21 mouse cellular contexts compared by ENCODE assay signal in the genomic region with DNA sequence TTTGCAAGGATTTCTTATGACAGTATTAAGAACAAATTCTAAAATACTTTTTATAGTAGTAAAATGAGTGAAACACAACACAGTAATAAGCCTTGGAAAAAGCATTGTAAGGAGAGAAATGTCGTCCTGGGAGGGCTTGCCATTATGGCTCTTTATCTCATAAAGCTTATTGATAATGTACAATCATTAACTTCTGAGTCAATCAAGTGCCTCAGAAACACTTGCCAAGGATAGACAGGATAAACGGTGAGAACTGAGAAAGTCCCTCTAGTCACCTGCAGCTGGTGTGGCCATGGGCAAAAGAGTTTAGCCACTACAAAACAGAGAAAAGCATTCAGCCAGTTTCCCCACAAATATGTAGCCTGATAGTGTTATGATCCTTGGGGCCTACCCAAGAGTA.
A peak's percentile ranks its signal among the peaks of the same experiment; 100 is the strongest.
DNase-seq lines count a peak whose midpoint lies in the region; ATAC-seq and TF ChIP-seq lines count a peak whose summit lies in the region.
"Had no signal": no experiment of that assay in that cellular context is flagged by ENCODE, and none has a peak within 500 bp of the region (broad histone marks: within the 10 kb centered on the region; RNA-seq: fewer than 3 reads in every experiment).

No protein-coding gene starts in this region.

- H3K36me3 ChIP-seq in intestine, embryonic 14.5 days (ENCODE audit: control insufficient read depth, insufficient read depth, low read length), result no peaks in the 10 kb centered on the region
- H3K36me3 ChIP-seq in intestine, postnatal 0 days (ENCODE audit: control insufficient read depth, insufficient read depth), result no peaks in the 10 kb centered on the region
- H3K36me3 ChIP-seq in intestine, embryonic 15.5 days, result no peaks in the 10 kb centered on the region
- no peaks in the 10 kb centered on the region for H3K36me3 ChIP-seq in intestine, embryonic 16.5 days (ENCODE audit: control insufficient read depth, insufficient read depth, low read length)
- H3K36me3 ChIP-seq: G1E had no signal

- H3K4me3 ChIP-seq in intestine, embryonic 14.5 days (ENCODE audit: low read depth, low read length), result no peak overlapping the region
- no peak overlapping the region for H3K4me3 ChIP-seq in intestine, postnatal 0 days (ENCODE audit: low read depth, low read length)
- H3K4me3 ChIP-seq in intestine, embryonic 15.5 days (replicated peaks), result no peak overlapping the region
- no peak overlapping the region for H3K4me3 ChIP-seq in intestine, embryonic 16.5 days (ENCODE audit: low read length)

- no peak overlapping the region for H3K4me2 ChIP-seq in intestine, embryonic 14.5 days (ENCODE audit: low read length)
- no peak overlapping the region for H3K4me2 ChIP-seq in intestine, postnatal 0 days (replicated peaks; ENCODE audit: low read depth)
- no peak overlapping the region for H3K4me2 ChIP-seq in intestine, embryonic 15.5 days (replicated peaks)
- H3K4me2 ChIP-seq in intestine, embryonic 16.5 days (ENCODE audit: low read depth, low read length), result no peak overlapping the region

- DNase-seq in intestine, embryonic 14.5 days (ENCODE audit: low spot score), result no peak
- DNase-seq in left cerebral cortex, postnatal 25 days (ENCODE audit: low spot score in 2 of 2), result no peak
- no peak for DNase-seq in kidney, adult 18-20 months
- DNase-seq: adrenal gland, adult 2 months; adrenal gland, adult 8-10 months; adrenal gland, postnatal 10 days; adrenal gland, postnatal 14 days; adrenal gland, postnatal 25 days; adrenal gland, postnatal 36 days; B cell, adult 2 months; cerebellum, adult 11 months; cerebellum, adult 11-12 months; cerebellum, adult 18-20 months had no signal

- intact Hi-C loops in left cerebral cortex, postnatal 25 days (cut with DNase I), result no loop called here

- 74% methylated on average over 2 of the region's 2 CpGs for WGBS in intestine, embryonic 14.5 days
- 33% methylated on average over 2 of the region's 2 CpGs for WGBS in intestine, postnatal 0 days
- WGBS in intestine, embryonic 15.5 days, result 67% methylated on average over 2 of the region's 2 CpGs
- 62% methylated on average over 2 of the region's 2 CpGs for WGBS in intestine, embryonic 16.5 days

- no peaks in the 10 kb centered on the region for H3K9me3 ChIP-seq in intestine, embryonic 14.5 days (ENCODE audit: control insufficient read depth, low read length)
- H3K9me3 ChIP-seq in intestine, postnatal 0 days (ENCODE audit: control insufficient read depth), result no peaks in the 10 kb centered on the region
- no peaks in the 10 kb centered on the region for H3K9me3 ChIP-seq in intestine, embryonic 15.5 days
- no peaks in the 10 kb centered on the region for H3K9me3 ChIP-seq in intestine, embryonic 16.5 days (ENCODE audit: control insufficient read depth, low read length)
- H3K9me3 ChIP-seq: G1E had no signal

- H3K27ac ChIP-seq in intestine, embryonic 14.5 days (ENCODE audit: low read depth), result no peak overlapping the region
- H3K27ac ChIP-seq in intestine, postnatal 0 days (ENCODE audit: low read depth, low read length), result no peak overlapping the region
- H3K27ac ChIP-seq in intestine, embryonic 15.5 days, result no peak overlapping the region
- no peak overlapping the region for H3K27ac ChIP-seq in intestine, embryonic 16.5 days (ENCODE audit: low read length)

- H3K9ac ChIP-seq in intestine, embryonic 14.5 days (ENCODE audit: low read length), result no peak overlapping the region
- H3K9ac ChIP-seq in intestine, postnatal 0 days (ENCODE audit: low read depth, low read length), result no peak overlapping the region
- H3K9ac ChIP-seq in intestine, embryonic 15.5 days, result no peak overlapping the region
- H3K9ac ChIP-seq in intestine, embryonic 16.5 days (ENCODE audit: low read depth, low read length), result no peak overlapping the region

- peak; percentile 36; the same call in 1 of the 2 replicates for ATAC-seq in intestine, embryonic 14.5 days (replicated peaks; ENCODE audit: low FRiP score, low TSS enrichment, low read depth)
- ATAC-seq in intestine, postnatal 0 days, result no peak
- peak; percentile 78 for ATAC-seq in intestine, embryonic 15.5 days
- peak; percentile 93 for ATAC-seq in intestine, embryonic 16.5 days
- ATAC-seq: activated CD4-positive, CD25-positive, alpha-beta regulatory T cell, adult 4 months; CD4-positive, CD25-positive, alpha-beta regulatory T cell, adult 4 months; Patski had no signal

- no peaks in the 10 kb centered on the region for H3K4me1 ChIP-seq in intestine, embryonic 14.5 days (replicated peaks; ENCODE audit: control insufficient read depth, insufficient read depth, low read length)
- H3K4me1 ChIP-seq in intestine, postnatal 0 days (replicated peaks; ENCODE audit: control insufficient read depth, insufficient read depth, low read length), result no peaks in the 10 kb centered on the region
- no peaks in the 10 kb centered on the region for H3K4me1 ChIP-seq in intestine, embryonic 15.5 days (replicated peaks)
- H3K4me1 ChIP-seq in intestine, embryonic 16.5 days (ENCODE audit: control insufficient read depth, insufficient read depth, low read length), result no peaks in the 10 kb centered on the region

- no peak for TF ChIP-seq CTCF in intestine, postnatal 0 days (IDR thresholded peaks at IDR 0.05; ENCODE audit: low read depth)

- no peaks in the 10 kb centered on the region for H3K27me3 ChIP-seq in intestine, embryonic 14.5 days (replicated peaks; ENCODE audit: control insufficient read depth, insufficient read depth, low read length)
- no peaks in the 10 kb centered on the region for H3K27me3 ChIP-seq in intestine, postnatal 0 days (replicated peaks; ENCODE audit: control insufficient read depth, insufficient read depth, low read length)
- no peaks in the 10 kb centered on the region for H3K27me3 ChIP-seq in intestine, embryonic 15.5 days (replicated peaks)
- no peaks in the 10 kb centered on the region for H3K27me3 ChIP-seq in intestine, embryonic 16.5 days (replicated peaks; ENCODE audit: control insufficient read depth, insufficient read depth, low read length)
- H3K27me3 ChIP-seq: CH12.LX, Patski had no signal
